Mouse (Mus musculus): ENCODE measurements around the gene Vmn1r163.
"Not testable (repeated sequence)": the region's sequence is repeated elsewhere in the genome, so short reads cannot be mapped to it uniquely, and the experiment has no call there.

Gene Vmn1r163

DNA sequence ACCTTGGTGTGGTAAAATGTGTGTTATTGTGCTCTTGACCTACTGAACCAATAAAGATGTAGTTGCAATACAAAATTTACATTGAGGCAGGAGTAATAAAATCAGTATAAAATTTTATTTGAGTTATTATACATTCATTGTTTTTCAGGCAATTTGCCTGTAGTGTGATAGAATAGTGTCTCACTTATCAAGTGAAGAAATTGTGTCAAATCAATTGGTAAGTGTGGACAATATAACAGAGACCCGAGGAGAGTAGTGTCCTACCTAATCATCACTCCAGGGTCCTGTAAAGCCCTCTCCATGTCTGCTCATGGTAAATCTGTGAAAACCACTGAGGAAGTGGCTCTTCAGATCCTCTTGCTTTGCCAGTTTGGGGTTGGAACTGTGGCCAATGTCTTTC is at the start of gene Vmn1r163:
Gene Vmn1r163, plus strand, starts transcription at position 301 of the 400 bp plus-strand sequence.
- not testable (repeated sequence) for DNase-seq

DNA sequence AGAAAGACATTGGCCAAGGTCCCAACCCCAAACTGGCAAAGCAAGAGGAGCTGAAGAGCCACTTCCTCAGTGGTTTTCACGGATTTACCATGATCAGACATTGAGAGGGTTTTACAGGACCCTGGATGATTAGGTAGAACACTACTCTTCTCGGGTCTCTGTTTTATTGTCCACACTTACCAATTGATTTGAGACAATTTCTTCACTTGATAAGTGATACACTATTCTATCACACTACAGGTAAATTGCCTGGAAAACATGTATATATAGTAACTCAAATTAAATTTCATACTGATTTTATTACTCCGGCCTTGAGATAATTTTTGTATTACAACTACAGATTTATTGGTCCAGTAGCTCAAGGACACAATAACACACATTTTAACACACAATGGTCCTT is 35.5 kb upstream of the Vmn1r163 start, which contains the start of gene Gm4216:
Gene Gm4216, minus strand, starts transcription at position 101 of the 400 bp plus-strand sequence.
- DNase-seq: not testable (repeated sequence)

DNA sequence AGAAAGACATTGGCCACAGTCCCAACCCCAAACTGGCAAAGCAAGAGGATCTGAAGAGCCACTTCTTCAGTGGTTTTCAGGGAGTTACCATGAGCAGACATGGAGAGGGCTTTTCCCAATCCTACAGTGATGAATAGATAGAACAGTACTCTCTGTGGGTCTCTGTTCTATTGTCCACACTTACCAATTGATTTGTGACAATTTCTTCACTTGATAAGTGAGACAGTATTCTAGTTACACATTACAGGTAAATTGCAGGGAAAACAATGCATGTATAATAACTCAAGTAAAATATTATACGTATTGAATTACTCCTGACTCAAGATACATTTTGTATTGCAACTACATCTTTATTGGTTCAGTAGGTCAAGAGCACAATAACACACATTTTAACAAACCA is 12.0 kb downstream of the Vmn1r163 start, which contains the start of gene Gm8720:
Gene Gm8720, minus strand, starts transcription at position 101 of the 400 bp plus-strand sequence.
- DNase-seq: not testable (repeated sequence)

Measured in cerebellum, postnatal 36 days (tissue).